Mouse (Mus musculus) limb, embryonic 15.5 days (tissue): ENCODE measurements around the gene Manbal. TPM values are rescaled to one million over a fixed set of nuclear protein-coding genes. Genes with fewer than 3 reads are reported as not detected.

Source experiments
- ATAC-seq: fragments of 200-750 bp; cut with Nextera tagmentation; 2 replicates; pipeline ENCODE4 v1.8.0; 2017; ENCODE audit warnings: low read depth, moderate TSS enrichment; ENCODE audit not compliant: insufficient number of reproducible peaks, low FRiP score, low TSS enrichment
- H3K27ac ChIP-seq: fragments of 300-500 bp; sonication (generic); 2 replicates; pipeline ENCODE4 v1.5.1; 2015; ENCODE audit warnings: moderate library complexity, mild to moderate bottlenecking, inconsistent platforms
- H3K27me3 ChIP-seq: fragments of 300-500 bp; sonication (generic); 2 replicates; pipeline ENCODE4 v1.6.1; 2015; ENCODE audit warnings: inconsistent platforms
- H3K36me3 ChIP-seq: fragments of 300-500 bp; sonication (generic); 2 replicates; pipeline ENCODE4 v1.6.1; 2015; ENCODE audit warnings: inconsistent platforms
- H3K4me1 ChIP-seq: fragments of 300-500 bp; sonication (generic); 2 replicates; pipeline ENCODE4 v1.6.1; 2015; ENCODE audit warnings: inconsistent platforms
- H3K4me2 ChIP-seq: fragments of 300-500 bp; sonication (generic); 2 replicates; pipeline ENCODE4 v1.6.1; 2015; ENCODE audit warnings: mild to moderate bottlenecking, inconsistent platforms
- H3K4me3 ChIP-seq: fragments of 300-500 bp; sonication (generic); 2 replicates; pipeline ENCODE4 v1.5.1; 2015; ENCODE audit warnings: mild to moderate bottlenecking, inconsistent platforms
- H3K9ac ChIP-seq: fragments of 300-500 bp; sonication (generic); 2 replicates; pipeline ENCODE4 v1.6.1; 2015; ENCODE audit warnings: inconsistent platforms
- H3K9me3 ChIP-seq: fragments of 300-500 bp; sonication (generic); 2 replicates; pipeline ENCODE4 v1.6.1; 2016; ENCODE audit warnings: inconsistent platforms
- WGBS: fragments of 180-500 bp; shearing (Covaris S2); methylation state at CpG from one replicate; pipeline ENCODE4 v1.1.7; 2015; 5-methylcytosine and 5-hydroxymethylcytosine counted together
- polyA plus RNA-seq: library from polyadenylated mRNA; unstranded; fragments of >200 nt; fragmentation: Nextera tagmentation; extraction: Ambion mirVana; gene quantifications from 2 replicates; pipeline ENCODE4 v1.2.1, GENCODE M21; 2015

Manbal gene
- polyA plus RNA-seq, 1 experiment from 2014 or later = 87.9 TPM

- Histone ChIP-seq H3K4me1 (peaks cover 26% of the 10 kb centered on the region), H3K4me3 (no peak overlapping the region), H3K36me3 (no peaks in the 10 kb centered on the region), H3K27me3 (no peaks in the 10 kb centered on the region), H3K4me2 (no peak overlapping the region), H3K27ac (no peak overlapping the region), H3K9me3 (no peaks in the 10 kb centered on the region), H3K9ac (no peak overlapping the region)
- WGBS = under 1% methylated on average over 7 of the region's 7 CpGs
- no peak for ATAC-seq
Measured at GRCm38 (mm10) chr2:157418609-157419071, 51.2 kb downstream of the Manbal start.

DNA sequence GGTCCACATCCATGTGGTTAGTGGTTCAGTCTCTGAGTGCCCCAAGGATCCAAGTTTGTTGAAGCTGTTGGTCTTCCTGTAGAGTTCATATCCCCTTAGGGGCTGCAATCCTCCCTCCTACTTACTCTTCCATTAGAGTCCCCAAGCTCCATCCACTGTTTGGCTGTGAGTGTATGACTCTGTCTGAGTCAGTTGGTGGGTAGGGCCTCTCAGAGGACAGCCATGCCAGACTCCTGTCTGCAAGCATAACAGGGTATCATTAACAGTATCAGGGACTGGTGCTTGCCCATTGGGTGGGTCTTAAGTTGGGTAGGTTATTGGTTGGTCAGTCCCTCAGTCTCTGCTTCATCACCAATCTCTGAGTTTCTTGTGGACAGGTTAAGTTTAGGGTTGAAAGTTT lies 52.1 kb downstream of the Manbal start:
- Histone ChIP-seq H3K27ac (no peak overlapping the region), H3K4me1 (peaks cover 28% of the 10 kb centered on the region)

GRCm38 (mm10) chr2:157420404-157420803 lies 53.0 kb downstream of the Manbal start:
- H3K9me3 ChIP-seq = no peaks in the 10 kb centered on the region
- H3K9ac ChIP-seq = no peak overlapping the region
- WGBS = 83% methylated on average over 4 of the region's 4 CpGs
- H3K4me3 ChIP-seq = no peak overlapping the region
- H3K4me2 ChIP-seq = no peak overlapping the region
- no peak for ATAC-seq
- peaks cover 35% of the 10 kb centered on the region for H3K4me1 ChIP-seq
- no peak overlapping the region for H3K27ac ChIP-seq
- no peaks in the 10 kb centered on the region for H3K27me3 ChIP-seq
- no peaks in the 10 kb centered on the region for H3K36me3 ChIP-seq

More for the DNA sequence above, 52.1 kb downstream of the Manbal start:
- Histone ChIP-seq H3K27me3 (no peaks in the 10 kb centered on the region), H3K4me3 (no peak overlapping the region), H3K9ac (no peak overlapping the region), H3K4me2 (no peak overlapping the region), H3K9me3 (no peaks in the 10 kb centered on the region), H3K36me3 (no peaks in the 10 kb centered on the region)
- no peak for ATAC-seq

DNA sequence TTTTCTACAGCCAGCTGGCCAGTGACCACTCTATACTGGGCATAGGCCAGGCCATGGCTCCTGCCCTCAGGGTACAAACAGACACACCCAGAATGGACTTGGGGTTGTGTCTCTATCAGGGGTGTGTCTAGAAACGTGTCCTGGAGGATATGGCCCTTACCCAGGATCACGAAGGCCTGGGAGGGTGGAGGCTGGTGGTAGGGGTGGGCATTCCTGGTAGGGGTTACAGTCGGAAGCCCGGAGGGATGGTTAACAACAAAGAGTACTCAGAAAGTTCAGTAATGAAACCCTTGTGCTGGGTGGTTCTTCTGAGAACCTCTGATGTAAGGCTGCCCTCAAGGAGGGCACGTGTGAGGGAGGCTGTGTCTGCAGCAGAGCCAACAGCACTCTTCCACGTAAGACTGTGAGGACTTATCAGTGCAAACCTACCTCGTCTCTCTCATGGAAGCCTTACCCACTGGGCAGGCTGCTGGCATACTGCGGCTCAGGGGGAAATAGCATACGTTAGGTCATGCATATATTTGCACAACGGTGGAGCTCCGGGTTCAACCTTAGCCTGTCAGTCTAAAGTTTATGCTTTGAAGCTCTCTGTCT lies 54.8 kb downstream of the Manbal start:
- H3K4me1 ChIP-seq = peaks cover 52% of the 10 kb centered on the region
- H3K4me2 ChIP-seq = no peak overlapping the region
- H3K9ac ChIP-seq = no peak overlapping the region
- ATAC-seq = no peak
- no peak overlapping the region for H3K4me3 ChIP-seq
- H3K27me3 ChIP-seq = no peaks in the 10 kb centered on the region
- H3K9me3 ChIP-seq = no peaks in the 10 kb centered on the region
- 64% methylated on average over 11 of the region's 11 CpGs for WGBS
- no peaks in the 10 kb centered on the region for H3K36me3 ChIP-seq
- peak overlapping the region; percentile 94 for H3K27ac ChIP-seq

DNA sequence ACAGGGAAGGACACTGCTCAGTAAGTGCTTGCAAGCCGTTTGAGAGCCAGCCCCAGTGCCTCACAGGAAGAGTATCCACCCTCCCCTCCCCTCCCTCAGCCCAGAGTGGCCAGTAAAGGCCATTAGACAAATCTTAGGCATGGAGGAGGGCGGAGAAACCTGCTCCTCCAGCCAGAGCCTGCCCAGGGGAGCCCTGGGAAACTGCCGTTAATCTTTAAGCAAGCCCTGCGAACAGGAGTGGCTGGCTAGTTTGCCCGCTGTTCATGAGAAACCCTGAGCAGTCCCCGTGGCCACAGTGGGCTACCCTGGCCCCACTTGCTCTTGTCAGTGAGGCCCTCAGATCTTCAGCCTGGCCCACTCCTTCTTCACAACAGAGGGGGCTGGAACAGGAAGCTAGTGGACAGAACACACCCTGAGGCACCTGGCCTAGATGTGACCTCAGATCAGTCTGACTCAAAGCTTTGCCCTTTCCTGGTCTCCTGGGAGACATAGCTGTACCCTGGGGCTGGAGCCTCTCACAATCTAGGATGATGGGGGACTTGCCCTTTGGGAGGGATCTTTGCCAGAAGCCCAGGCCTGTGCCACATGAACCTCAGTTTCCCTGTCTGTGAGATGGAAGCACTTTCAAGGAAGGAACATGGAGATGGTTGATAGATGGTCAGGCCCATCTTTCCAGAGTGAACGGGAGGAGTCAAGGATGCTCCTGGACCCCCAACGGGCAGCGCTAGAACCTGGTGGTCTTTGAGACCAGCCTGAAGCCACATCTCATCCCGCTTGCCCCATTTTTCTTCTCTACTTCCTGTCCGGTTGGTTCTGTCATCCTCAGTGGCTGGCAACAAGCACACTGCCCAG lies 55.7 kb downstream of the Manbal start:
- Histone ChIP-seq H3K9me3 (no peaks in the 10 kb centered on the region), H3K4me2 (peak overlapping the region; percentile 81), H3K9ac (peak overlapping the region; percentile 99), H3K4me3 (peak overlapping the region; percentile 76), H3K27me3 (no peaks in the 10 kb centered on the region), H3K4me1 (peaks cover 55% of the 10 kb centered on the region), H3K36me3 (peaks cover 4% of the 10 kb centered on the region; the same call in 1 of the 2 replicates), H3K27ac (peak overlapping the region; percentile 94)
- no peak for ATAC-seq
- WGBS = 46% methylated on average over 11 of the region's 11 CpGs

DNA sequence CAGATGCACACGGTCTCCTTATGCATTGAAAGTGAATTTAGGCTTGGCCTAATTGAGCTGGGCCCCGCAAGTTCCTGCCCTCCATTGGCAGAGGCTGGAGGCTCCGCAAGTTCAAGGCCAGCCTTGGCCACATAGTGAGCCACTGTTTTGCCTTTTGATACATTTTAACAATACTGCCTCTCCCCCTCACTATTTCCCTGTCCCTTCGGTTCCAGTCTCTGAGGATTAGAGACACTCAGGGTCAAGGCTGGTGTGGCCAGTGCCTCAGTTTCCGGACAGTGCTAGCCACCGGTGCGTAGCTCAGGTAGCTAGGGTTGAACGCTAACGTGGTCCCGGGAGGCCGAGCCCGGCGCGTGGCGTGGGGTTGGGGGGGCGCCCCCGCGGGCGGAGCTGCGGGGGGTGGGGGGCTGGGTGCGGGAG lies 56.3 kb downstream of the Manbal start:
- Histone ChIP-seq H3K4me2 (peak overlapping the region; percentile 81), H3K9me3 (no peaks in the 10 kb centered on the region), H3K4me3 (peak overlapping the region; percentile 76), H3K27me3 (no peaks in the 10 kb centered on the region), H3K9ac (peak overlapping the region; percentile 99), H3K27ac (peak overlapping the region; percentile 94), H3K4me1 (peaks cover 49% of the 10 kb centered on the region), H3K36me3 (peaks cover 10% of the 10 kb centered on the region)
- no peak for ATAC-seq
- 5% methylated on average over 21 of the region's 21 CpGs for WGBS

GRCm38 (mm10) chr2:157424126-157424903 lies 56.9 kb downstream of the Manbal start:
- peak overlapping the region; percentile 99 for H3K9ac ChIP-seq
- peak overlapping the region; percentile 94 for H3K27ac ChIP-seq
- peaks cover 52% of the 10 kb centered on the region for H3K4me1 ChIP-seq
- peaks cover 15% of the 10 kb centered on the region for H3K36me3 ChIP-seq
- ATAC-seq = no peak; the same call in 1 of the 2 replicates
- no peaks in the 10 kb centered on the region for H3K9me3 ChIP-seq
- peak overlapping the region; percentile 81 for H3K4me2 ChIP-seq
- H3K4me3 ChIP-seq = peak overlapping the region; percentile 76
- no peaks in the 10 kb centered on the region for H3K27me3 ChIP-seq
- WGBS = 1% methylated on average over 71 of the region's 98 CpGs

GRCm38 (mm10) chr2:157424904-157425642 lies 57.7 kb downstream of the Manbal start:
- no peaks in the 10 kb centered on the region for H3K27me3 ChIP-seq
- H3K4me2 ChIP-seq = peak overlapping the region; percentile 81
- H3K4me3 ChIP-seq = peak overlapping the region; percentile 76
- H3K9ac ChIP-seq = peak overlapping the region; percentile 99
- WGBS = 45% methylated on average over 16 of the region's 16 CpGs
- no peak for ATAC-seq
- H3K4me1 ChIP-seq = peaks cover 60% of the 10 kb centered on the region
- H3K27ac ChIP-seq = peak overlapping the region; percentile 94
- peaks cover 22% of the 10 kb centered on the region for H3K36me3 ChIP-seq
- no peaks in the 10 kb centered on the region for H3K9me3 ChIP-seq

GRCm38 (mm10) chr2:157425643-157425988 lies 58.2 kb downstream of the Manbal start:
- H3K4me1 ChIP-seq = peaks cover 65% of the 10 kb centered on the region
- peak overlapping the region; percentile 94; the same call in 1 of the 2 replicates for H3K27ac ChIP-seq
- ATAC-seq = no peak
- peak overlapping the region; percentile 81; the same call in 1 of the 2 replicates for H3K4me2 ChIP-seq
- H3K9me3 ChIP-seq = no peaks in the 10 kb centered on the region
- no peaks in the 10 kb centered on the region for H3K27me3 ChIP-seq
- WGBS = 65% methylated on average over 6 of the region's 6 CpGs
- peak overlapping the region; percentile 76; the same call in 1 of the 2 replicates for H3K4me3 ChIP-seq
- peaks cover 26% of the 10 kb centered on the region for H3K36me3 ChIP-seq
- no peak overlapping the region for H3K9ac ChIP-seq

DNA sequence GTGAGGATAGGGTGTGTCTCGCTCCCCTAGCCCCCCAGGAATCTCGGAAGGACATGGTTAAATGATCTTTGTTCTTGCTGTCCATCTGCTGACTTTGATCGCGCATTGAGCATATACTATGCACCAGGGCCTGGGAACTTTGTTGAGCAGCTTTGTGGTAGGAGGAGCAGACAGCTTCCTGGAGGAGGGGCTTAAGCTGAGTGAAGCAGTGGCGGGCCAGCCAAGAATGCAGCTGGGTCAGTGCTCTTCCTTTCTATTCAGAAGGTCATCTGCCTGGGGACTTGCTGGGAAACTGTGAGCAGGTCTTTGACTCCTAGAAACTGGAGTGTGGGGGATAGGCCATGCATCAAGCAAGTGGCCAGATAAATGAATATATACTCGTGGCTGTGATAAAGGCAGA lies 58.8 kb downstream of the Manbal start:
- peaks cover 71% of the 10 kb centered on the region for H3K4me1 ChIP-seq
- no peaks in the 10 kb centered on the region for H3K9me3 ChIP-seq
- peaks cover 26% of the 10 kb centered on the region for H3K36me3 ChIP-seq
- ATAC-seq = no peak
- H3K27me3 ChIP-seq = no peaks in the 10 kb centered on the region
- no peak overlapping the region for H3K4me2 ChIP-seq
- H3K9ac ChIP-seq = no peak overlapping the region
- no peak overlapping the region for H3K27ac ChIP-seq
- no peak overlapping the region for H3K4me3 ChIP-seq
- 78% methylated on average over 6 of the region's 6 CpGs for WGBS

DNA sequence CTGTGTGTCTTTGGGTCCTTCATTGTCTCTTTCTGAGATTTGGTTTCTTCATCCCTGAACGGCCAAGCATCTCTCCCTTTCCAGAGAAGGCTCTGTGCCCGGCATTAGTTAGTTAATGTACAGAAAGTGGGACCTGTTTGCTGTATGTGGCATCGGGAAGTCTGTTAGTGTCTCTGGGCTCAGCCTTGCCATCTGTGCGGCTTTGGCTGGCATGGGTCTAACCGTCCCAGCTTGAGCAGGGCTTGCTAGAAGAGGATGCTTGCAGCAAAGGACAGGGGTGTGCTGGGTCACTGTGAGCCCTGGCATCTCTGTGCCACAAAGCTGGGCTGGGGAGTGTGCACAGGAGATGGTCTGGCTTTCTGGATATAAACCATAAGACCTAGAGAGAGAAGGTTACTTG lies 59.8 kb downstream of the Manbal start:
- Histone ChIP-seq H3K4me2 (no peak overlapping the region), H3K36me3 (peaks cover 31% of the 10 kb centered on the region), H3K4me3 (no peak overlapping the region), H3K4me1 (peaks cover 79% of the 10 kb centered on the region), H3K9me3 (no peaks in the 10 kb centered on the region), H3K9ac (no peak overlapping the region), H3K27me3 (no peaks in the 10 kb centered on the region), H3K27ac (no peak overlapping the region)
- WGBS = 85% methylated on average over 5 of the region's 5 CpGs
- no peak for ATAC-seq
